Mouse (Mus musculus) embryonic facial prominence, embryonic 14.5 days (tissue): Measurements from ENCODE around the gene Fcgr3. TPM values are rescaled to one million over a fixed set of nuclear protein-coding genes. Genes with fewer than 3 reads are reported as not detected.
"Not testable (repeated sequence)": the region's sequence is repeated elsewhere in the genome, so short reads cannot be mapped to it uniquely, and the experiment has no call there.

ENCODE experiments used
- ATAC-seq: fragments of 200-750 bp; cut with Nextera tagmentation; 2 replicates; pipeline ENCODE4 v1.8.0; 2017; ENCODE audit warnings: low read depth, moderate number of reproducible peaks, moderate TSS enrichment
- DNase-seq: peaks from one replicate; pipeline ENCODE4 v3.0.0-alpha.2; 2015; ENCODE audit warnings: low spot score
- H3K27ac ChIP-seq: fragments of 300-500 bp; sonication (generic); replicated peaks from 2 replicates; pipeline ENCODE4 v1.5.1; 2014; ENCODE audit warnings: low read depth, mild to moderate bottlenecking, low read length, moderate library complexity
- H3K27me3 ChIP-seq: fragments of 300-500 bp; sonication (generic); replicated peaks from 2 replicates; pipeline ENCODE4 v1.6.1; 2014; ENCODE audit warnings: low read length; ENCODE audit not compliant: control insufficient read depth, insufficient read depth
- H3K36me3 ChIP-seq: fragments of 300-500 bp; sonication (generic); 2 replicates; pipeline ENCODE4 v1.6.1; 2014; ENCODE audit warnings: low read length, mixed read lengths; ENCODE audit not compliant: control insufficient read depth, insufficient read depth
- H3K4me1 ChIP-seq: fragments of 300-500 bp; sonication (generic); 2 replicates; pipeline ENCODE4 v1.6.1; 2014; ENCODE audit warnings: antibody characterized with exemption, low read length; ENCODE audit not compliant: control insufficient read depth, insufficient read depth
- H3K4me2 ChIP-seq: fragments of 300-500 bp; sonication (generic); 2 replicates; pipeline ENCODE4 v1.6.1; 2014; ENCODE audit warnings: low read depth, mild to moderate bottlenecking, low read length, moderate library complexity, mixed read lengths
- H3K4me3 ChIP-seq: fragments of 300-500 bp; sonication (generic); 2 replicates; pipeline ENCODE4 v1.5.1; 2014; ENCODE audit warnings: low read depth, mild to moderate bottlenecking, low read length
- H3K9ac ChIP-seq: fragments of 300-500 bp; sonication (generic); 2 replicates; pipeline ENCODE4 v1.6.1; 2014; ENCODE audit warnings: low read depth, mild to moderate bottlenecking, low read length, moderate library complexity, mixed read lengths
- H3K9me3 ChIP-seq: fragments of 300-500 bp; sonication (generic); 2 replicates; pipeline ENCODE4 v1.6.1; 2016; ENCODE audit warnings: low read length; ENCODE audit not compliant: control insufficient read depth
- WGBS: fragments of 180-500 bp; shearing (Covaris S2); extraction: QIAGEN DNeasy Blood & Tissue Kit; methylation state at CpG from one replicate; pipeline ENCODE4 v1.1.7; 2014; 5-methylcytosine and 5-hydroxymethylcytosine counted together
- polyA plus RNA-seq: library from polyadenylated mRNA; unstranded; fragments of >200 nt; fragmentation: Nextera tagmentation; extraction: Ambion mirVana; gene quantifications from 2 replicates; pipeline ENCODE4 v1.2.1, GENCODE M21; 2014

The Fcgr3 gene
- 20.5 and 25.0 TPM in 2 replicates for polyA plus RNA-seq

GRCm38 (mm10) chr1:171064491-171065242 lies at the start of gene Fcgr3:
Gene Fcgr3, minus strand, starts transcription at chr1:171064935.
- H3K27ac ChIP-seq, H3K4me1 ChIP-seq, H3K36me3 ChIP-seq, H3K9me3 ChIP-seq: not testable (repeated sequence)
- H3K9ac ChIP-seq: peak within 1 kb of the TSS; percentile 6; the same call in 1 of the 2 replicates
- H3K4me2 ChIP-seq: peak within 1 kb of the TSS; percentile 53
- 2% methylated on average over 31 of the region's 75 CpGs for WGBS
- peaks cover 29% of the 10 kb centered on the region for H3K27me3 ChIP-seq
- peak within 1 kb of the TSS; percentile 39 for H3K4me3 ChIP-seq
- ATAC-seq (peak; percentile 65), DNase-seq (peak; percentile 83)

GRCm38 (mm10) chr1:171113873-171114299 lies 49.2 kb upstream of the Fcgr3 start, which contains the start of gene Cfap126:
Gene Cfap126, plus strand, starts transcription at chr1:171113918.
- under 1% methylated on average over 24 of the region's 24 CpGs for WGBS
- Histone ChIP-seq H3K4me3 (peak within 1 kb of the TSS; percentile 49), H3K36me3 (no peaks in the 10 kb centered on the region), H3K9me3 (no peaks in the 10 kb centered on the region), H3K27me3 (no peaks in the 10 kb centered on the region), H3K4me1 (no peaks in the 10 kb centered on the region), H3K4me2 (peak within 1 kb of the TSS; percentile 71), H3K9ac (peak within 1 kb of the TSS; percentile 72), H3K27ac (peak within 1 kb of the TSS; percentile 79)
- DNase-seq: peak; percentile 77
- peak; percentile 10; the same call in 1 of the 2 replicates for ATAC-seq

DNA sequence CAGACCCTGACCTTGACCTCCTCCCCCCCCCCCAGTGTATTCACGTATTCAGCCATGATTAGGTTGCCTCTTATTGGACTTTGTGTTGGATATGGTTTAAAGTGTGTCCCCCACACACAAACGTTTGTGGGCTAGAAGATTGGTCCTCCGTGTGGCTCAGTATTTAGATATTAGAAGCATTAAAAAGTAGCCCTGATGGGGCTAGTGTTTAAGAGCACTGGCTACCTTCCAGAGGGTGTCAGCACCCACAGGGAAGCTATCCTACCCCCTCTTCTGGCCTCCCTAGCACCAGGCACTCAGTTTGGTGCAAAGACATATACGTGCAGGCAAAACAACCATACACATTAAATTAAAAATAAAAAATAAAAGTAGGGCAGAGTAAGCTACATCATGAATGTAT lies 48.3 kb upstream of the Fcgr3 start:
- no peak overlapping the region for H3K27ac ChIP-seq
- DNase-seq (no peak), ATAC-seq (no peak)
- no peaks in the 10 kb centered on the region for H3K36me3 ChIP-seq
- H3K4me2 ChIP-seq: no peak overlapping the region
- no peak overlapping the region for H3K4me3 ChIP-seq
- no peaks in the 10 kb centered on the region for H3K27me3 ChIP-seq
- H3K4me1 ChIP-seq: no peaks in the 10 kb centered on the region
- no peaks in the 10 kb centered on the region for H3K9me3 ChIP-seq
- H3K9ac ChIP-seq: no peak overlapping the region
- WGBS: 75% methylated on average over 4 of the region's 4 CpGs

DNA sequence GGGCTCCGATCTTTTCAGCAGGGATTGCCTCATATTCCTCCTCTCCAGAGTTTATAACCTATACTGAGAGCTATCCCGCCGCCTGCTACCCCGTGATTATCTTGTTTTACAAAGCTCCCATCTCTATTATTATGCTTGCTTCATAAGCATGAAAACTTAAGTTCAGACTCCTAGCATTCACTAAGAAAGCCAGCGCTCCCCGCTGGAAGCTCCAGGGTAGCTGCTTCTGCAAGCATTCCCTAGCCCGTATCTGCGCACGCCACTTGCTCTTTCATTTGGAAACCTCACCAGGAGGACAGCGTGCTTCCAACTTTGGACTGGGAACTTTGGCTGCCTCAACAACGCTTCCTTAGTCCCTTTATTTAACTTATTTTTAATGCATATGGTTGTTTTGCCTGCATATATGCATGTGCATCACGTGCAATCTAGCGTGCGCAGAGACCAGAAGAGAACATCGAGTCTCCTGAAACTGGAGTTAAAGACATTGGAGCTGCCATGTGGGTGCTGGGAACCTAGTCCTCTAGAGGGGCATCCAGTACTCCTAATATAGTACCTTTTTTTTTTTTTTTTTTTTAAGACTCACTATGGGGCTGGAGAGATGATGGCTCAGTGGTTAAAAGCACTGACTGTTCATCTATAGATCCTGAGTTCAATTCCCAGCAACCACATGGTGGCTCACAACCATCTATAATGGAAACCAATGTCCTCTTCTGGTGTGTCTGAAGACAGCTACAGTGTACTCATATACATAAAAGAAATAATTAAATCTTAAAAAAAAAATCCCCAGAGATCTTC lies 47.2 kb upstream of the Fcgr3 start:
- Histone ChIP-seq H3K36me3 (no peaks in the 10 kb centered on the region), H3K4me3 (peak overlapping the region; percentile 50), H3K27me3 (no peaks in the 10 kb centered on the region), H3K9me3 (no peaks in the 10 kb centered on the region), H3K4me2 (peak overlapping the region; percentile 70), H3K4me1 (no peaks in the 10 kb centered on the region), H3K9ac (peak overlapping the region; percentile 58), H3K27ac (peak overlapping the region; percentile 80)
- WGBS: 2% methylated on average over 15 of the region's 15 CpGs
- DNase-seq: peak; percentile 85
- ATAC-seq: no peak; the same call in 1 of the 2 replicates

GRCm38 (mm10) chr1:171111020-171111780 lies 46.5 kb upstream of the Fcgr3 start:
- ATAC-seq (peak; percentile 95), DNase-seq (peak; percentile 98)
- H3K9ac ChIP-seq: peak overlapping the region; percentile 58
- no peaks in the 10 kb centered on the region for H3K9me3 ChIP-seq
- H3K4me2 ChIP-seq: peak overlapping the region; percentile 70
- H3K4me3 ChIP-seq: peak overlapping the region; percentile 50
- H3K27ac ChIP-seq: peak overlapping the region; percentile 80
- H3K36me3 ChIP-seq: no peaks in the 10 kb centered on the region
- WGBS: under 1% methylated on average over 38 of the region's 38 CpGs
- no peaks in the 10 kb centered on the region for H3K27me3 ChIP-seq
- no peaks in the 10 kb centered on the region for H3K4me1 ChIP-seq

- peak overlapping the region; percentile 50 for H3K4me3 ChIP-seq
- peak overlapping the region; percentile 80 for H3K27ac ChIP-seq
- DNase-seq: no peak
- ATAC-seq: peak; percentile 55; the same call in 1 of the 2 replicates
- H3K27me3 ChIP-seq: no peaks in the 10 kb centered on the region
- no peaks in the 10 kb centered on the region for H3K9me3 ChIP-seq
- H3K4me2 ChIP-seq: peak overlapping the region; percentile 70
- H3K36me3 ChIP-seq: no peaks in the 10 kb centered on the region
- 10% methylated on average over 15 of the region's 15 CpGs for WGBS
- H3K9ac ChIP-seq: peak overlapping the region; percentile 57
- no peaks in the 10 kb centered on the region for H3K4me1 ChIP-seq
Observed at GRCm38 (mm10) chr1:171110659-171111019, 45.9 kb upstream of the Fcgr3 start.

DNA sequence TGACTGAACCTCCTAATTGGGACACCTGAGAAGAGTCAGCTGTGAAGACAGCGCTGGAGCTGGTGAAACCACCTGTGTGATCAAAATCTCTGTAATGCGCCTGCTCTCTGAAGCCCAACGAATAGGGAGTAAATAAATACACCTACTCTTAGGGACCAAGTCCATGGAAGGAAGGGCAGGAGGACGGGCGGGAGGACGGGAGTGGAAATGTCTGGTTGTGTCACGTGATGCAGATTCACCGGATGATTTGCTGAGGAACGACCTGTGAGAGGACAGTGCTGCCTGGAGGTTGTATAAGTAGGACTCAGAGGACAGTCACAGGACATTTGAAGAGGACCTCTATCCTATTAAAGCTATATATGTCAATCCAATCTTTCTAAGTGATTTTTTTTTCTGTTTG lies 44.9 kb upstream of the Fcgr3 start:
- 44% methylated on average over 9 of the region's 9 CpGs for WGBS
- no peak for DNase-seq
- H3K4me3 ChIP-seq: no peak overlapping the region
- no peak overlapping the region for H3K9ac ChIP-seq
- H3K36me3 ChIP-seq: no peaks in the 10 kb centered on the region
- no peaks in the 10 kb centered on the region for H3K27me3 ChIP-seq
- H3K4me2 ChIP-seq: no peak overlapping the region
- H3K9me3 ChIP-seq: no peaks in the 10 kb centered on the region
- H3K4me1 ChIP-seq: no peaks in the 10 kb centered on the region
- no peak overlapping the region for H3K27ac ChIP-seq
- no peak for ATAC-seq

DNA sequence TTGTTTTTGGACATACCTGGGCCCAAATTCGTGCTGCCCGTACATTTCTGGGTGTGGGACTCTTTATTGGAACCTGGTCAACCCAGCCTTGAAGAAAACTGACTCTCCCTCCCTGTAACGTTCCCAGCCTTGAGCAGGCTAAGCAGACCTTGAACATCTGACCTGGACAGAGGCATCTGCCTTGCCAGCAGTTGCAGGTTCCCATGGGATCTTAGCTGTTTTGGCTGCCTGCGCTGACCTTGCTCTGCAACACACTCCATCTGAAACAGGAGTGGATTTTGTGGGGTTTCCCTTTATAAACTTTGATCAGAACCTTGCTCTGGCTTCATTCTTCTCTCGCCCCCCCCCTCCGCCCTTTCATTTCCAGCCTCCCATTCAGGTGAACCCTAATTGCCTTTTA lies 40.5 kb upstream of the Fcgr3 start:
- Histone ChIP-seq H3K4me3 (no peak overlapping the region), H3K4me2 (no peak overlapping the region), H3K9me3 (no peaks in the 10 kb centered on the region), H3K27ac (no peak overlapping the region), H3K9ac (no peak overlapping the region), H3K36me3 (no peaks in the 10 kb centered on the region), H3K27me3 (no peaks in the 10 kb centered on the region), H3K4me1 (peaks cover 7% of the 10 kb centered on the region; the same call in 1 of the 2 replicates)
- no peak for DNase-seq
- WGBS: 73% methylated on average over 6 of the region's 6 CpGs
- no peak for ATAC-seq
